Mouse (Mus musculus) splenic B cell, adult 2 months (primary cell): ENCODE data around the gene Smug1.
A peak's percentile ranks its signal among the peaks of the same experiment; 100 is the strongest.

Experiments
- DNase-seq: peaks from one replicate; pipeline ENCODE4 v3.0.0-alpha.2; 2011; ENCODE audit warnings: low read depth, low spot score
- H3K27me3 ChIP-seq: 2 replicates; pipeline ENCODE4 v1.6.1; 2012; ENCODE audit warnings: mild to moderate bottlenecking, low read length, moderate library complexity, mixed read lengths; ENCODE audit not compliant: control insufficient read depth, poor library complexity, insufficient read depth, severe bottlenecking
- H3K36me3 ChIP-seq: 2 replicates; pipeline ENCODE4 v1.6.1; 2012; ENCODE audit warnings: mild to moderate bottlenecking, low read length, moderate library complexity, mixed read lengths; ENCODE audit not compliant: control insufficient read depth, poor library complexity, insufficient read depth, severe bottlenecking

Smug1 gene

GRCm38 (mm10) chr15:103183651-103184610 lies 17.0 kb upstream of the Smug1 start:
- no peaks in the 10 kb centered on the region for H3K27me3 ChIP-seq
- peak; percentile 49 for DNase-seq
- no peaks in the 10 kb centered on the region for H3K36me3 ChIP-seq

GRCm38 (mm10) chr15:103183135-103183534 lies 16.2 kb upstream of the Smug1 start:
- no peaks in the 10 kb centered on the region for H3K36me3 ChIP-seq
- peak; percentile 74 for DNase-seq

GRCm38 (mm10) chr15:103182166-103182790 lies 15.4 kb upstream of the Smug1 start:
- DNase-seq: peak; percentile 92
- no peaks in the 10 kb centered on the region for H3K36me3 ChIP-seq
- no peaks in the 10 kb centered on the region for H3K27me3 ChIP-seq

More at GRCm38 (mm10) chr15:103183135-103183534, 16.2 kb upstream of the Smug1 start:
- no peaks in the 10 kb centered on the region for H3K27me3 ChIP-seq

GRCm38 (mm10) chr15:103180406-103180805 lies 13.5 kb upstream of the Smug1 start:
- DNase-seq: no peak
- no peaks in the 10 kb centered on the region for H3K36me3 ChIP-seq
- H3K27me3 ChIP-seq: no peaks in the 10 kb centered on the region

GRCm38 (mm10) chr15:103178767-103179166 lies 11.9 kb upstream of the Smug1 start:
- H3K27me3 ChIP-seq: no peaks in the 10 kb centered on the region
- no peak for DNase-seq
- H3K36me3 ChIP-seq: no peaks in the 10 kb centered on the region

- DNase-seq: peak; percentile 62
Measured at GRCm38 (mm10) chr15:103178137-103178536, 11.2 kb upstream of the Smug1 start.

GRCm38 (mm10) chr15:103177611-103178041 lies 10.7 kb upstream of the Smug1 start:
- H3K27me3 ChIP-seq: no peaks in the 10 kb centered on the region
- no peaks in the 10 kb centered on the region for H3K36me3 ChIP-seq
- no peak for DNase-seq

More at GRCm38 (mm10) chr15:103178137-103178536, 11.2 kb upstream of the Smug1 start:
- Histone ChIP-seq H3K36me3 (no peaks in the 10 kb centered on the region), H3K27me3 (no peaks in the 10 kb centered on the region)

- DNase-seq: peak; percentile 90
- no peaks in the 10 kb centered on the region for H3K27me3 ChIP-seq
- H3K36me3 ChIP-seq: no peaks in the 10 kb centered on the region
Measured at GRCm38 (mm10) chr15:103176874-103177421, 10.1 kb upstream of the Smug1 start.

- DNase-seq: no peak
- Histone ChIP-seq H3K27me3 (no peaks in the 10 kb centered on the region), H3K36me3 (no peaks in the 10 kb centered on the region)
Measured at GRCm38 (mm10) chr15:103173251-103173650, 6.4 kb upstream of the Smug1 start.

GRCm38 (mm10) chr15:103172537-103172936 lies 5.6 kb upstream of the Smug1 start:
- DNase-seq: peak; percentile 78

GRCm38 (mm10) chr15:103171276-103171675 lies 4.4 kb upstream of the Smug1 start:
- no peak for DNase-seq
- Histone ChIP-seq H3K27me3 (no peaks in the 10 kb centered on the region), H3K36me3 (no peaks in the 10 kb centered on the region)

More at GRCm38 (mm10) chr15:103172537-103172936, 5.6 kb upstream of the Smug1 start:
- H3K27me3 ChIP-seq: no peaks in the 10 kb centered on the region
- H3K36me3 ChIP-seq: no peaks in the 10 kb centered on the region

- Histone ChIP-seq H3K36me3 (no peaks in the 10 kb centered on the region), H3K27me3 (no peaks in the 10 kb centered on the region)
- peak; percentile 56 for DNase-seq
Measured at GRCm38 (mm10) chr15:103170316-103170679, 3.4 kb upstream of the Smug1 start.

GRCm38 (mm10) chr15:103169612-103170315 lies 2.9 kb upstream of the Smug1 start:
- Histone ChIP-seq H3K27me3 (no peaks in the 10 kb centered on the region), H3K36me3 (no peaks in the 10 kb centered on the region)
- no peak for DNase-seq

GRCm38 (mm10) chr15:103168801-103169611 lies 2.1 kb upstream of the Smug1 start:
- DNase-seq: peak; percentile 62
- Histone ChIP-seq H3K36me3 (no peaks in the 10 kb centered on the region), H3K27me3 (no peaks in the 10 kb centered on the region)
